Mouse (Mus musculus) embryonic facial prominence, embryonic 14.5 days (tissue): ENCODE results near the gene Plekhm1. TPM values are rescaled to one million over a fixed set of nuclear protein-coding genes. Genes with fewer than 3 reads are reported as not detected.

Source experiments
- ATAC-seq: fragments of 200-750 bp; cut with Nextera tagmentation; 2 replicates; pipeline ENCODE4 v1.8.0; 2017; ENCODE audit warnings: low read depth, moderate number of reproducible peaks, moderate TSS enrichment
- DNase-seq: peaks from one replicate; pipeline ENCODE4 v3.0.0-alpha.2; 2015; ENCODE audit warnings: low spot score
- H3K27ac ChIP-seq: fragments of 300-500 bp; sonication (generic); replicated peaks from 2 replicates; pipeline ENCODE4 v1.5.1; 2014; ENCODE audit warnings: low read depth, mild to moderate bottlenecking, low read length, moderate library complexity
- H3K27me3 ChIP-seq: fragments of 300-500 bp; sonication (generic); replicated peaks from 2 replicates; pipeline ENCODE4 v1.6.1; 2014; ENCODE audit warnings: low read length; ENCODE audit not compliant: control insufficient read depth, insufficient read depth
- H3K36me3 ChIP-seq: fragments of 300-500 bp; sonication (generic); 2 replicates; pipeline ENCODE4 v1.6.1; 2014; ENCODE audit warnings: low read length, mixed read lengths; ENCODE audit not compliant: control insufficient read depth, insufficient read depth
- H3K4me1 ChIP-seq: fragments of 300-500 bp; sonication (generic); 2 replicates; pipeline ENCODE4 v1.6.1; 2014; ENCODE audit warnings: antibody characterized with exemption, low read length; ENCODE audit not compliant: control insufficient read depth, insufficient read depth
- H3K4me2 ChIP-seq: fragments of 300-500 bp; sonication (generic); 2 replicates; pipeline ENCODE4 v1.6.1; 2014; ENCODE audit warnings: low read depth, mild to moderate bottlenecking, low read length, moderate library complexity, mixed read lengths
- H3K4me3 ChIP-seq: fragments of 300-500 bp; sonication (generic); 2 replicates; pipeline ENCODE4 v1.5.1; 2014; ENCODE audit warnings: low read depth, mild to moderate bottlenecking, low read length
- H3K9ac ChIP-seq: fragments of 300-500 bp; sonication (generic); 2 replicates; pipeline ENCODE4 v1.6.1; 2014; ENCODE audit warnings: low read depth, mild to moderate bottlenecking, low read length, moderate library complexity, mixed read lengths
- H3K9me3 ChIP-seq: fragments of 300-500 bp; sonication (generic); 2 replicates; pipeline ENCODE4 v1.6.1; 2016; ENCODE audit warnings: low read length; ENCODE audit not compliant: control insufficient read depth
- WGBS: fragments of 180-500 bp; shearing (Covaris S2); extraction: QIAGEN DNeasy Blood & Tissue Kit; methylation state at CpG from one replicate; pipeline ENCODE4 v1.1.7; 2014; 5-methylcytosine and 5-hydroxymethylcytosine counted together
- polyA plus RNA-seq: library from polyadenylated mRNA; unstranded; fragments of >200 nt; fragmentation: Nextera tagmentation; extraction: Ambion mirVana; gene quantifications from 2 replicates; pipeline ENCODE4 v1.2.1, GENCODE M21; 2014

Gene Plekhm1
- polyA plus RNA-seq, 1 experiment from 2014 or later, result 8.1 TPM

GRCm38 (mm10) chr11:103381956-103382613, 30.4 kb downstream of the Plekhm1 start:
- no peak overlapping the region for H3K4me3 ChIP-seq
- peak; percentile 41; the same call in 1 of the 2 replicates for ATAC-seq
- no peaks in the 10 kb centered on the region for H3K9me3 ChIP-seq
- H3K27ac ChIP-seq, result no peak overlapping the region
- no peaks in the 10 kb centered on the region for H3K27me3 ChIP-seq
- peak; percentile 48 for DNase-seq
- peaks cover 49% of the 10 kb centered on the region for H3K36me3 ChIP-seq
- no peaks in the 10 kb centered on the region for H3K4me1 ChIP-seq
- 73% methylated on average over 5 of the region's 5 CpGs for WGBS
- H3K4me2 ChIP-seq, result no peak overlapping the region
- H3K9ac ChIP-seq, result no peak overlapping the region

- DNase-seq (no peak), ATAC-seq (no peak)
- no peaks in the 10 kb centered on the region for H3K4me1 ChIP-seq
- H3K27ac ChIP-seq, result no peak overlapping the region
- no peak overlapping the region for H3K9ac ChIP-seq
- no peak overlapping the region for H3K4me3 ChIP-seq
- WGBS, result 92% methylated on average over 7 of the region's 7 CpGs
- peaks cover 48% of the 10 kb centered on the region for H3K36me3 ChIP-seq
- no peaks in the 10 kb centered on the region for H3K9me3 ChIP-seq
- H3K27me3 ChIP-seq, result no peaks in the 10 kb centered on the region
- H3K4me2 ChIP-seq, result no peak overlapping the region
Observed at GRCm38 (mm10) chr11:103381505-103381904, 31.0 kb downstream of the Plekhm1 start.

- no peaks in the 10 kb centered on the region for H3K27me3 ChIP-seq
- WGBS, result 79% methylated on average over 5 of the region's 5 CpGs
- no peak for DNase-seq
Observed at GRCm38 (mm10) chr11:103380460-103380859, 32.0 kb downstream of the Plekhm1 start.

GRCm38 (mm10) chr11:103378341-103378740, 34.1 kb downstream of the Plekhm1 start:
- ATAC-seq (no peak), DNase-seq (no peak)
- Histone ChIP-seq H3K4me1 (no peaks in the 10 kb centered on the region), H3K27me3 (no peaks in the 10 kb centered on the region), H3K9me3 (no peaks in the 10 kb centered on the region), H3K36me3 (peaks cover 53% of the 10 kb centered on the region), H3K27ac (no peak overlapping the region), H3K4me2 (no peak overlapping the region), H3K9ac (no peak overlapping the region), H3K4me3 (no peak overlapping the region)
- WGBS, result 92% methylated on average over 6 of the region's 6 CpGs

More at GRCm38 (mm10) chr11:103380460-103380859, 32.0 kb downstream of the Plekhm1 start:
- no peaks in the 10 kb centered on the region for H3K4me1 ChIP-seq
- no peak overlapping the region for H3K4me2 ChIP-seq
- H3K9ac ChIP-seq, result no peak overlapping the region
- no peak overlapping the region for H3K4me3 ChIP-seq
- no peak overlapping the region for H3K27ac ChIP-seq
- H3K9me3 ChIP-seq, result no peaks in the 10 kb centered on the region
- H3K36me3 ChIP-seq, result peaks cover 55% of the 10 kb centered on the region
- no peak for ATAC-seq

GRCm38 (mm10) chr11:103375772-103376171, 36.7 kb downstream of the Plekhm1 start:
- H3K4me1 ChIP-seq, result no peaks in the 10 kb centered on the region
- no peak overlapping the region for H3K27ac ChIP-seq
- 82% methylated on average over 5 of the region's 5 CpGs for WGBS
- no peak for DNase-seq
- no peaks in the 10 kb centered on the region for H3K27me3 ChIP-seq
- no peak for ATAC-seq
- no peak overlapping the region for H3K4me2 ChIP-seq
- no peaks in the 10 kb centered on the region for H3K9me3 ChIP-seq
- no peak overlapping the region for H3K4me3 ChIP-seq
- H3K36me3 ChIP-seq, result peaks cover 64% of the 10 kb centered on the region
- H3K9ac ChIP-seq, result no peak overlapping the region

GRCm38 (mm10) chr11:103375258-103375657, 37.2 kb downstream of the Plekhm1 start:
- no peaks in the 10 kb centered on the region for H3K4me1 ChIP-seq
- H3K9ac ChIP-seq, result no peak overlapping the region
- H3K27ac ChIP-seq, result no peak overlapping the region
- no peaks in the 10 kb centered on the region for H3K27me3 ChIP-seq
- no peak overlapping the region for H3K4me2 ChIP-seq
- 56% methylated on average over 1 of the region's 1 CpGs for WGBS
- no peaks in the 10 kb centered on the region for H3K9me3 ChIP-seq
- peak; percentile 70; the same call in 1 of the 2 replicates for ATAC-seq
- no peak overlapping the region for H3K4me3 ChIP-seq
- DNase-seq, result no peak
- peaks cover 63% of the 10 kb centered on the region for H3K36me3 ChIP-seq

GRCm38 (mm10) chr11:103373922-103374321, 38.6 kb downstream of the Plekhm1 start:
- no peak overlapping the region for H3K4me2 ChIP-seq
- H3K9me3 ChIP-seq, result no peaks in the 10 kb centered on the region
- H3K9ac ChIP-seq, result no peak overlapping the region
- H3K27ac ChIP-seq, result no peak overlapping the region
- DNase-seq, result no peak
- ATAC-seq, result no peak
- peaks cover 49% of the 10 kb centered on the region for H3K36me3 ChIP-seq
- no peaks in the 10 kb centered on the region for H3K27me3 ChIP-seq
- no peak overlapping the region for H3K4me3 ChIP-seq
- 93% methylated on average over 9 of the region's 9 CpGs for WGBS
- no peaks in the 10 kb centered on the region for H3K4me1 ChIP-seq

GRCm38 (mm10) chr11:103372561-103372960, 39.9 kb downstream of the Plekhm1 start:
- H3K4me2 ChIP-seq, result no peak overlapping the region
- H3K9ac ChIP-seq, result no peak overlapping the region
- peaks cover 45% of the 10 kb centered on the region for H3K36me3 ChIP-seq
- WGBS, result 79% methylated on average over 4 of the region's 4 CpGs
- H3K4me3 ChIP-seq, result no peak overlapping the region
- H3K27ac ChIP-seq, result 0 out of 2 replicates have a peak overlapping the region, but pooled peaks have one; percentile 35
- no peak for DNase-seq
- H3K9me3 ChIP-seq, result no peaks in the 10 kb centered on the region
- no peaks in the 10 kb centered on the region for H3K27me3 ChIP-seq
- H3K4me1 ChIP-seq, result no peaks in the 10 kb centered on the region
- no peak for ATAC-seq

GRCm38 (mm10) chr11:103372068-103372467, 40.4 kb downstream of the Plekhm1 start:
- Histone ChIP-seq H3K27ac (0 out of 2 replicates have a peak overlapping the region, but pooled peaks have one; percentile 35), H3K4me1 (no peaks in the 10 kb centered on the region), H3K36me3 (peaks cover 45% of the 10 kb centered on the region), H3K27me3 (no peaks in the 10 kb centered on the region), H3K4me3 (no peak overlapping the region), H3K9me3 (no peaks in the 10 kb centered on the region), H3K4me2 (no peak overlapping the region), H3K9ac (no peak overlapping the region; the same call in 1 of the 2 replicates)
- 69% methylated on average over 3 of the region's 3 CpGs for WGBS
- no peak for ATAC-seq
- DNase-seq, result no peak
